Mouse (Mus musculus) E14TG2a.4 (cell line): ENCODE measurements around the gene Elovl1.

ENCODE experiments used
- CTCF ChIP-seq: conservative IDR thresholded peaks from 2 replicates; pipeline ENCODE4 v1.5.1; 2014; ENCODE audit warnings: low read length
- NANOG ChIP-seq: IDR thresholded peaks from 2 replicates; pipeline ENCODE4 v1.6.1; 2014; ENCODE audit warnings: borderline replicate concordance, low read length, mixed read lengths

- TF ChIP-seq CTCF (no peak), NANOG (no peak)
Observed at GRCm38 (mm10) chr4:118445088-118445487, 17.2 kb downstream of the Elovl1 start.
